Mouse (Mus musculus) lung, embryonic 15.5 days (tissue): Measurements from ENCODE around the gene Gstt2. TPM values are rescaled to one million over a fixed set of nuclear protein-coding genes. Genes with fewer than 3 reads are reported as not detected.

Experiments used
- ATAC-seq: fragments of 200-750 bp; cut with Nextera tagmentation; 2 replicates; pipeline ENCODE4 v1.8.0; 2017; ENCODE audit warnings: moderate number of reproducible peaks, borderline replicate concordance; ENCODE audit not compliant: low FRiP score, low TSS enrichment; ENCODE audit errors: extremely low read depth
- H3K27ac ChIP-seq: fragments of 300-500 bp; sonication (generic); 2 replicates; pipeline ENCODE4 v1.5.1; 2015; ENCODE audit warnings: moderate library complexity, mild to moderate bottlenecking, inconsistent platforms
- H3K27me3 ChIP-seq: fragments of 300-500 bp; sonication (generic); 2 replicates; pipeline ENCODE4 v1.6.1; 2015; ENCODE audit warnings: inconsistent platforms
- H3K36me3 ChIP-seq: fragments of 300-500 bp; sonication (generic); 2 replicates; pipeline ENCODE4 v1.6.1; 2015; ENCODE audit warnings: inconsistent platforms
- H3K4me1 ChIP-seq: fragments of 300-500 bp; sonication (generic); 2 replicates; pipeline ENCODE4 v1.6.1; 2015; ENCODE audit warnings: inconsistent platforms
- H3K4me2 ChIP-seq: fragments of 300-500 bp; sonication (generic); 2 replicates; pipeline ENCODE4 v1.6.1; 2015; ENCODE audit warnings: inconsistent platforms, mild to moderate bottlenecking, moderate library complexity
- H3K4me3 ChIP-seq: fragments of 300-500 bp; sonication (generic); 2 replicates; pipeline ENCODE4 v1.5.1; 2015; ENCODE audit warnings: mild to moderate bottlenecking, inconsistent platforms
- H3K9ac ChIP-seq: fragments of 300-500 bp; sonication (generic); 2 replicates; pipeline ENCODE4 v1.6.1; 2015; ENCODE audit warnings: inconsistent platforms
- H3K9me3 ChIP-seq: fragments of 300-500 bp; sonication (generic); 2 replicates; pipeline ENCODE4 v1.6.1; 2016; ENCODE audit warnings: inconsistent platforms
- WGBS: fragments of 180-500 bp; shearing (Covaris S2); methylation state at CpG from one replicate; pipeline ENCODE4 v1.1.7; 2015; 5-methylcytosine and 5-hydroxymethylcytosine counted together
- polyA plus RNA-seq: library from polyadenylated mRNA; unstranded; fragments of >200 nt; fragmentation: Nextera tagmentation; extraction: Ambion mirVana; gene quantifications from 2 replicates; pipeline ENCODE4 v1.2.1, GENCODE M21; 2015

The Gstt2 gene
- polyA plus RNA-seq, 1 experiment from 2014 or later = 39.1 TPM

DNA sequence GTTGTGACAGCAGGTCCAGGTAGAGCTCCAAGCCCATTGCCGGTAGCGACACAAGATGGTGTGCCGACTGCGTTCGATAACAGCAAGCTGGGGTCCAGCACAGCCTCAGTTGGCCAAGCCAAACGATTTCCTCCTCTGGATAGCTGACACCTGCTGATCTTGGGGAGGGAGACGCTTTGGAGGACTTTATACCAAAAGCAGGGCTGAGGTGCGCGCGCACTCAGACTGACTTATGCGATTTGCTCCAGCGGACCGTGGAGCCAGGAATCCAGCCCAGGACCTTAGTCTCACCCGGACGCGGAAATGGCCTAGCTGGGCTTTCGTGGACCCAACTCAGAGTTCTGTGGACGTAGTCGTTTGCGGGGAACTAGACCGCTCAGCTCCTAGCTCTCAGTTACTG lies 3.0 kb downstream of the Gstt2 start:
- H3K27ac ChIP-seq = peak overlapping the region; percentile 90
- H3K9ac ChIP-seq = peak overlapping the region; percentile 52
- peak overlapping the region; percentile 82 for H3K4me2 ChIP-seq
- no peaks in the 10 kb centered on the region for H3K9me3 ChIP-seq
- ATAC-seq = no peak
- peaks cover 49% of the 10 kb centered on the region for H3K4me1 ChIP-seq
- no peaks in the 10 kb centered on the region for H3K27me3 ChIP-seq
- H3K36me3 ChIP-seq = no peaks in the 10 kb centered on the region
- WGBS = under 1% methylated on average over 21 of the region's 21 CpGs
- peak overlapping the region; percentile 47 for H3K4me3 ChIP-seq

DNA sequence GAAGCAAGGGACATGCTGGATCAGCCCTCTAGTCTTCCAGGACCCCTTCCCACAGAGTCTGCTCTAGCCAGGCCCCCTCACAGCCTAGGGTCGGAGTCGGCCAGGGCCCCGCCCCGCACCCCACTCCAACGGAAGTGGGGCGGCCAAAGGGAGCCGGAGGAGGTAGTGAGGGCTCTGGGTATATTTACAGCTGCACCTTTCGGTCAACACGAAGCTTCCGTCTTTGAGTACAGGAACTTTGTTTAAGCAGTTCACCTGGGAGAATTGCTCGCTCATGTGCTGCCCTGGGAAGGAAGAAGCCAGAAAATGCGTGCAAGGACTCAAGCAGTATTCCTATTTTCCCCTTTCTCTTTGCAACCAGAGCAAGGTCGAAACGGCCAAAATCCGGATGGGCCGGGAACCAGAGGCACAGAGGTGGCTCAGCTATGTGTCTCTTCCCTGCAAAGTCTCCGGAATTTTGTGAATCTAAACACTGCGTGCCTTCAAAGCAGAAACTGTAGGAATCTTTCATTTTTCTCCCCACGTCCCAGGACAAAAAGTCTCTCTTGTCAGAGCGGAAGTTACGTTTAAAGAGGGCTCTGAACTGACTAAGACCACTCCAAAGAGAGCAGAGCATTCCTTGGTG lies 3.7 kb downstream of the Gstt2 start:
- Histone ChIP-seq H3K27ac (peak overlapping the region; percentile 90), H3K4me1 (peaks cover 52% of the 10 kb centered on the region), H3K4me3 (peak overlapping the region; percentile 47), H3K9ac (peak overlapping the region; percentile 52), H3K4me2 (peak overlapping the region; percentile 82), H3K36me3 (no peaks in the 10 kb centered on the region), H3K9me3 (no peaks in the 10 kb centered on the region), H3K27me3 (no peaks in the 10 kb centered on the region)
- 7% methylated on average over 21 of the region's 21 CpGs for WGBS
- no peak for ATAC-seq

DNA sequence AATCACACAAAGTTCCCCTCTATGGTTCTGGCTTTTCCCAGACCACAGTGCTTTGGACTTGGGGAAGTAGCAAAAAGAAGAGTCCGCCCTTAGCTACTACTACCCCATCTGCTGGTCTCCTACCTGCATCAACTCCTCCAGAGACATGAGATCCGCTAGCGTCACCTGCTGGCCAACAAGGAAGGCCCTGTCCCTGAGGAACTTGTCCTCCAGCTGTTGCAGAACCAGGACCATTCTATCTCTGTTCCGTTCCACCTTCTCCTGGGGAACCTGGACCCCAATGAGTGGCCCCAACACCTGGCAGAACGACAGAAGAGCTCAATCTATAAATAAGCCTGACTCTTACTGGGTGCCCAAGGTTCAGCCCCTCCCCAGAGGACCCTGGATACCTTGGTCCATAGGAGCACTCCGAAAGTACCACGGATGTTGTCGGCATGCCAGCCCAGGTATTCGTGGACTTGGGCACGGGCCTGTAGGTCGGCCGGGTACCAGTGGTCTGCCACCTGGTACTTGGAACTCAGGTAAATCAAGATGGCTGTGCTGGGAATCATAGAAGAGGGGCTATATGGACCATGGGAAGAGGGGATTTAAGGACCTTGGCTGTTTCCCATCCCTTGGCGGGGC lies 4.8 kb downstream of the Gstt2 start:
- no peak for ATAC-seq
- no peaks in the 10 kb centered on the region for H3K9me3 ChIP-seq
- H3K4me1 ChIP-seq = peaks cover 45% of the 10 kb centered on the region
- H3K4me3 ChIP-seq = no peak overlapping the region
- 63% methylated on average over 13 of the region's 13 CpGs for WGBS
- H3K9ac ChIP-seq = no peak overlapping the region
- no peak overlapping the region for H3K4me2 ChIP-seq
- no peaks in the 10 kb centered on the region for H3K36me3 ChIP-seq
- H3K27ac ChIP-seq = no peak overlapping the region
- H3K27me3 ChIP-seq = no peaks in the 10 kb centered on the region

DNA sequence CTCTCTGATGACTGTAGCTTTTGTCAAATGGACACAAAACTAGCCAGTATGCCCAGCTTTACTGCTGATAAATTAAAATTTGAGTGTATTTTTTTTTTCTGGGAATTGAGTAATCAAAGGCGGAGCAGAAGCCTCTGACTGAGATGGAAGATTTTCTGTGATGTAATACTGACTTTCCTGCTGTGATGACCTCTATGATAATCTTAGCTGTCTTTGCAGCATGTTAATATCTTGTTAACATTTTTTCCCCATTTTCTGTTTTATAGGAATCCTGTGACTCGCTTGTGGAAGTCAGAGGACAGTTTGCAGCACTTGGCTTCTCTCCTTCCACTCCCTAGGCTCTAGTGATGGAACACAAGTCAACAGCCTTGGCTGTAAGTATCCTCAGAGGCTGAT lies 7.0 kb downstream of the Gstt2 start:
- no peaks in the 10 kb centered on the region for H3K27me3 ChIP-seq
- H3K9ac ChIP-seq = no peak overlapping the region
- H3K4me3 ChIP-seq = no peak overlapping the region
- WGBS = 74% methylated on average over 2 of the region's 2 CpGs
- H3K9me3 ChIP-seq = no peaks in the 10 kb centered on the region
- H3K4me1 ChIP-seq = peaks cover 32% of the 10 kb centered on the region
- no peaks in the 10 kb centered on the region for H3K36me3 ChIP-seq
- no peak for ATAC-seq
- no peak overlapping the region for H3K27ac ChIP-seq
- no peak overlapping the region for H3K4me2 ChIP-seq

DNA sequence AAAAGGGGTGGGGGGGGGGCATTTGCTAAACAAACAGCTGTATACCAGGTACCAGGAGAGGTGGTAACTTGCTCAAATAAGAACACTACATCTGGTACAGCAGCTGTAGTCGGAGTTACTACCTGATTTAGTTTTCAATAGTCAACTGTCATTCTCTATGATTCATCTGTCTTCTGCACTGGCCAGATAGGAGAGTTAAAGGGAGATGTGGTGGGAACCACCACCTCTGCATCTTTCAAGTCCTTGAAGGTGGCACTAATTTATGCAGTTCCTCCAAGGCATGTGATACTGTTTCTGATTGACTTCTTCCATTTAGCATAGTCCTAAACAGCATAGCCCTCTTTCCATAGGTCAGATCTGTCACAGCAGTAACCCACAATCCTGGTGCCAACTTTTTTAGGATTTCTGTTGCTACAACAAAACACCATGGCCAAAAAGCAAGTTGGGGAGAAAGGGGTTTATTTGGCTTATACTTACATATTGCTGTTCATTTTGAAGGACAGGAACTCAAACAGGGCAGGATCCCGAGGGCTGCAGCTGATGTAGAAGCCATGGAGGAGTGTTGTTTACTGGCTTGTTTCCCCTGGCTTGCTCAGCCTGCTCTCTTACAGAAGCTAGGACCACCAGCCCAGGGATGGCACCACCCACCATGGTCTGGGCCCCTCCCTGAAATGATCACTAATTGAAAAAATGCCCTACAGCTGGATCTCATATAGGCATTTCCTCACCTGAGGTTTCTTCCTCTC lies 7.5 kb downstream of the Gstt2 start:
- H3K4me3 ChIP-seq = no peak overlapping the region
- H3K9ac ChIP-seq = no peak overlapping the region
- H3K4me2 ChIP-seq = no peak overlapping the region
- H3K36me3 ChIP-seq = no peaks in the 10 kb centered on the region
- H3K4me1 ChIP-seq = peaks cover 27% of the 10 kb centered on the region
- H3K27ac ChIP-seq = no peak overlapping the region
- H3K27me3 ChIP-seq = no peaks in the 10 kb centered on the region
- no peak for ATAC-seq
- no peaks in the 10 kb centered on the region for H3K9me3 ChIP-seq
- 70% methylated on average over 2 of the region's 2 CpGs for WGBS

DNA sequence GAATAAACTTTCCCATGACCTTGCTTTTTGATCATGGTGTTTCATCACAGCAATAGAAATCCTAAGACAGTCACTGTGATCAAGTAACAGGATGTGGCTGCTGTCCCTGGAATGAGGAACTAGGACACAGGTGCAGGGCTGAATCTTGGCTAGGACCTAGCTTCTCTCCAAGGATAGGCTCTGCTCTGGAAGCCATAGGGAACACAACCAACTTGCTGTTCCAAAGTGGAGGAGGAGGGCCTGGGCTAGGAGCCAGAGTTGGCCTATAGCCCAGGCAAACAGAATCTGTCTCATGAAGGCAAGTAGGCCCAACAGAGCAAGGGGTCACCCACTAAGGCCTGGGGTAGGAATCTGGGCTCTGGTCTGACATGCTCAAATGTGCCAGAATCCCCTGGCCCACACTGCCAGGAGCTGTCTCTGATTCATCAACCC lies 8.7 kb downstream of the Gstt2 start:
- Histone ChIP-seq H3K4me3 (no peak overlapping the region), H3K36me3 (no peaks in the 10 kb centered on the region), H3K27me3 (no peaks in the 10 kb centered on the region), H3K9ac (no peak overlapping the region), H3K27ac (0 out of 2 replicates have a peak overlapping the region, but pooled peaks have one; percentile 8), H3K9me3 (no peaks in the 10 kb centered on the region), H3K4me1 (peaks cover 16% of the 10 kb centered on the region), H3K4me2 (no peak overlapping the region)
- peak; percentile 41 for ATAC-seq

DNA sequence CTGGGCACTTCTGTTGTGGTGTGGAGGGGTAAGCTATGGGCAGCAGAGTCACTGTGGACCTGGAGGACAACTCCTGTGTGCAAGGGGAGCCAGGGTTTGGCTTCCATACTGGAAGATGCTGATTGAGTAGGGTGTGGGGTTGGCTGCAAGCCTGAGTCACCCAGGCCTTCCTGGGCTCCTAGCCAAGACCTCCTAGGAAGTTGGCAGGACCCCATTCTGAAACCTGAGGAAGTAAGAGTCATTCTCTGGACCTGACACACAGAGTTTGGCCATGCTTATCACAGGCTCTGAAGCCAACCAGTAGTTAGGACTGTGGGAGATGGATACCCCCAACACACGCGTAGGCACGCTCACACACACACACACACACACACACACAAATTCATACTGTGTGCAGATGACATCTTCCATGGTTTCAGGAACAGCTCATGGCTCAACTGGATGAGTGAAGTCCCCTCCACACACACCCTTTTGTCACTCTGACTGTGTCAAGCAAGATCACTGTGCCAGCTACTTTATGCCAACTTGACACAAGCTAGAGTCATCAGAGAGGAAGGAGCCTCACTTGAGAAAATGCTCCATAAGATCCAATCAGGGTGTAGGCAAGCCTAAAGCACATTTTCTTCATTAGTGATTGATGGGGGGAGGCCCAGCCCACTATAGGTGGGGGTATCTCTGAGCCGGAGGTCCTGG lies 9.4 kb downstream of the Gstt2 start:
- no peak overlapping the region for H3K4me3 ChIP-seq
- H3K9ac ChIP-seq = no peak overlapping the region
- no peaks in the 10 kb centered on the region for H3K36me3 ChIP-seq
- peaks cover 13% of the 10 kb centered on the region for H3K4me1 ChIP-seq
- no peak overlapping the region for H3K4me2 ChIP-seq
- peak; percentile 67 for ATAC-seq
- H3K9me3 ChIP-seq = no peaks in the 10 kb centered on the region
- H3K27me3 ChIP-seq = no peaks in the 10 kb centered on the region
- H3K27ac ChIP-seq = peak overlapping the region; percentile 15; the same call in 1 of the 2 replicates
- 67% methylated on average over 4 of the region's 4 CpGs for WGBS

DNA sequence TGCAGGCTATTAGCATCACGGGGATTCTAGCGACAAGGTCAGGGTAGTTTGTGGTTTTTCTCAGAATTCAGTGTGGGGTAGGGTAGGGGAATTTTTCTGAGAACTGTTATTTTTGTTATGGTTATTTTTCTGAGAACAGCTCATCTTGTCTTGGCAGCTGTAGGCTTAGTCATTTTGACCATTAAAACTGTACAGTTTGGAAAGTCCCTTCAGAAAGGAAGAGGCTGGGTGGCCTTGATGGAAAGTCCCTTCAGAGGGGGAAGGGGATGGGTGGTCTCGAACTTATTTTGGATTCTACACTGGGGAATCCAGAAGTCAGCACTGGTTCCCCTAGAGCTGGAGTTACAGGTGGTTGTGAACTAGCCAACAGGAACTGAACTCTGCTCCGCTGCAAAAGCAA lies 12.7 kb downstream of the Gstt2 start:
- WGBS = 74% methylated on average over 4 of the region's 4 CpGs
- no peak overlapping the region for H3K4me2 ChIP-seq
- no peaks in the 10 kb centered on the region for H3K36me3 ChIP-seq
- ATAC-seq = no peak
- no peak overlapping the region for H3K4me3 ChIP-seq
- H3K9me3 ChIP-seq = no peaks in the 10 kb centered on the region
- H3K9ac ChIP-seq = no peak overlapping the region
- H3K27ac ChIP-seq = no peak overlapping the region
- no peaks in the 10 kb centered on the region for H3K27me3 ChIP-seq
- peaks cover 13% of the 10 kb centered on the region for H3K4me1 ChIP-seq

DNA sequence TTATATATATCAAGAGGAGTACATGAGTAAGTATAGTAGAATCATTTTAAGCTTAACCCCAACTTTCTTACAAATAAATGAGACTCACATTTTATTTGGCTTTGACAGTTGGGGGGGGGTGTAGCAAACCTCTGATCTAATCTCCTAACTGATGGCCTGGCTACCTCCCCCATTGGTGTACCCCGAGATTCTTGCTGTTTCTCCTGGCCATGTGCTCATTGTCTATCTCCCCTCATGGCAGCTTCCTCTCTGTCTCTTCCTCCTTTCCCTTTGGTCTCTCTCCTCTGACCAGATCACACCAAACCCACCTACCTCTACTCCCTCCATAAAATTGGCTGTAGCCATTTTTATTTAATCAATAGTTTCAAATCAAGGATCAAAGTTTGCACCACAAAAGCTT lies 13.4 kb downstream of the Gstt2 start:
- no peak for ATAC-seq
- Histone ChIP-seq H3K4me1 (peaks cover 11% of the 10 kb centered on the region), H3K27me3 (no peaks in the 10 kb centered on the region), H3K4me2 (no peak overlapping the region), H3K9ac (no peak overlapping the region), H3K36me3 (no peaks in the 10 kb centered on the region), H3K27ac (no peak overlapping the region), H3K4me3 (no peak overlapping the region), H3K9me3 (no peaks in the 10 kb centered on the region)
- 78% methylated on average over 1 of the region's 1 CpGs for WGBS

DNA sequence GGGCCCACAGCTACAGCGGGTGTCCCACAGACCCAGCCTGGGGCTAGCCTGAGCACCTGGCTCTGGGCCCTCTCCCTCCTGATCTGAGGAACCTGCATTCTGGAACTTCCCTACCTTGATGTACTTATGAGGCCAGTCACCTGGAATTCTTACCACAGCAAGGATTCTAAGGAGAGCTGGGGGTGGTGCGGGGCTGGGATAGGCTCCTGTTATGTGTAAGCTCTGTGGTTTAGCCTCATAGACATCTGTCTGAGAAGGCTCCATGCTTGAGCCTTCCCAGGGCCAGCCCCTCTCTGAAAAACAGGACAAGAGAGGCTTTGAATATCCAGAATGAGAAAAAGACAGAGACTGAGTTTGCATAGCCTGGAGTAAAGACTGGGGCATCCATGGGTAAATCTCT lies 14.8 kb downstream of the Gstt2 start, which contains the start of gene Gstt4:
TSS of gene Gstt4 (minus strand) at position 101 of the 400 bp plus-strand sequence.
- H3K36me3 ChIP-seq = no peaks in the 10 kb centered on the region
- no peak within 1 kb of the TSS for H3K4me3 ChIP-seq
- no peaks in the 10 kb centered on the region for H3K27me3 ChIP-seq
- H3K4me2 ChIP-seq = no peak within 1 kb of the TSS
- no peaks in the 10 kb centered on the region for H3K9me3 ChIP-seq
- H3K4me1 ChIP-seq = peaks cover 5% of the 10 kb centered on the region
- no peak for ATAC-seq
- H3K9ac ChIP-seq = no peak within 1 kb of the TSS
- WGBS = 94% methylated on average over 2 of the region's 2 CpGs
- no peak within 1 kb of the TSS for H3K27ac ChIP-seq

DNA sequence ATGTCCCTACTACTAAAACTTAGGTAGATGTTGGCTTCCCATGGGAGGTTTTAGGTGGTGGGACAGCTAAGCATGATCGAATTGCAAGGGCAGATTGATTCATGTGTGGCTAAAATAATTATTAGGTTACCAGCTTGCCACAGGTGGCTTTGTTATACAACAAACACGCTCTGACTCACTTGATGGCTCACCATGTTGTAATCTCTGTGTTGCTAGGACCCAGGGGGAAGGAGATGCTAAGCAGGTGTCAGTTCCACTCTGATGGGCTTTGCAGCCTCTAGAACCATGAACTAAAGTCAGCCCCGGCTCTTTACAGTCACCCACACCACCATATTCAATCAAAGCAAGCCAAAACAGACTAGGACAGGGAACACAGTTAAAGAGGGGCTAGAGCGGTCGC lies 17.3 kb downstream of the Gstt2 start:
- Histone ChIP-seq H3K27ac (no peak overlapping the region), H3K36me3 (no peaks in the 10 kb centered on the region), H3K4me2 (no peak overlapping the region), H3K27me3 (no peaks in the 10 kb centered on the region), H3K9me3 (no peaks in the 10 kb centered on the region), H3K9ac (no peak overlapping the region), H3K4me3 (no peak overlapping the region), H3K4me1 (no peaks in the 10 kb centered on the region)
- no peak for ATAC-seq
- 81% methylated on average over 5 of the region's 5 CpGs for WGBS

DNA sequence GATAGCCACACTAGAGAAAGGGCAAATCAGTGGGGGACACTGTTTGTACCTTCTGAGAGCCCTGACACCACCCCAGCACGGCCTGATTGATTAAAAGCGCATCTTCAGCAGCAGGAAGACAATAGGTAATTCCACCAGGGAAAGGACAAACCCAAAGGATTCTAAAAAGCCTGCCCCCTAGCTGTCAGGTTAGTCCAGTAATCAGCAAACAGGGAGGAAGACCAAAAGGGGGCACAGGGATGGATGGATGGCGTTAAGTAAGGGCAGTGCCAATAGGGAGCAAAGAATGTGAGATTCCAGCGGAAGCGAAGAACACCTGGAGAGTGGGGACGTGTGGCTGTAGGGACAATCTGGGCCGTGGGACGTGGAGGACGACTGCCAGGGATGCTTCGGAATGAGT lies 18.6 kb downstream of the Gstt2 start:
- Histone ChIP-seq H3K4me2 (no peak overlapping the region), H3K4me3 (no peak overlapping the region), H3K9ac (no peak overlapping the region), H3K27me3 (no peaks in the 10 kb centered on the region), H3K9me3 (no peaks in the 10 kb centered on the region), H3K4me1 (no peaks in the 10 kb centered on the region), H3K27ac (no peak overlapping the region), H3K36me3 (no peaks in the 10 kb centered on the region)
- WGBS = 50% methylated on average over 10 of the region's 10 CpGs
- no peak for ATAC-seq
